Mouse (Mus musculus) limb, embryonic 11.5 days (tissue): ENCODE measurements around the gene D17Wsu92e. TPM values are rescaled to one million over a fixed set of nuclear protein-coding genes. Genes with fewer than 3 reads are reported as not detected.

Experiments used
- ATAC-seq: fragments of 200-750 bp; cut with Nextera tagmentation; 2 replicates; pipeline ENCODE4 v1.8.0; 2017; ENCODE audit warnings: low read depth; ENCODE audit not compliant: insufficient number of reproducible peaks, low FRiP score, low TSS enrichment
- DNase-seq: peaks from one replicate; pipeline ENCODE4 v3.0.0-alpha.2; 2015; ENCODE audit warnings: low spot score
- H3K27ac ChIP-seq: fragments of 300-500 bp; sonication (generic); replicated peaks from 2 replicates; pipeline ENCODE4 v1.5.1; 2014; ENCODE audit warnings: low read depth, mild to moderate bottlenecking, low read length
- H3K27me3 ChIP-seq: fragments of 300-500 bp; sonication (generic); 2 replicates; pipeline ENCODE4 v1.6.1; 2014; ENCODE audit warnings: mild to moderate bottlenecking, low read length, mixed read lengths; ENCODE audit not compliant: control insufficient read depth, insufficient read depth
- H3K36me3 ChIP-seq: fragments of 300-500 bp; sonication (generic); 2 replicates; pipeline ENCODE4 v1.6.1; 2014; ENCODE audit warnings: mild to moderate bottlenecking, low read length, moderate library complexity, mixed read lengths; ENCODE audit not compliant: control insufficient read depth, insufficient read depth
- H3K4me1 ChIP-seq: fragments of 300-500 bp; sonication (generic); 2 replicates; pipeline ENCODE4 v1.6.1; 2014; ENCODE audit warnings: low read length, mixed read lengths; ENCODE audit not compliant: control insufficient read depth, insufficient read depth
- H3K4me2 ChIP-seq: fragments of 300-500 bp; sonication (generic); 2 replicates; pipeline ENCODE4 v1.6.1; 2014; ENCODE audit warnings: low read depth, mild to moderate bottlenecking, moderate library complexity; ENCODE audit not compliant: severe bottlenecking
- H3K4me3 ChIP-seq: fragments of 300-500 bp; sonication (generic); 2 replicates; pipeline ENCODE4 v1.5.1; 2014; ENCODE audit warnings: low read depth, low read length
- H3K9ac ChIP-seq: fragments of 300-500 bp; sonication (generic); 2 replicates; pipeline ENCODE4 v1.6.1; 2014; ENCODE audit warnings: mild to moderate bottlenecking, low read length
- H3K9me3 ChIP-seq: fragments of 300-500 bp; sonication (generic); 2 replicates; pipeline ENCODE4 v1.6.1; 2016; ENCODE audit warnings: low read length; ENCODE audit not compliant: control insufficient read depth
- WGBS: fragments of 180-500 bp; shearing (Covaris S2); extraction: QIAGEN DNeasy Blood & Tissue Kit; methylation state at CpG from one replicate; pipeline ENCODE4 v1.1.7; 2014; 5-methylcytosine and 5-hydroxymethylcytosine counted together
- polyA plus RNA-seq: library from polyadenylated mRNA; unstranded; fragments of >200 nt; fragmentation: Nextera tagmentation; extraction: Ambion mirVana; gene quantifications from 2 replicates; pipeline ENCODE4 v1.2.1, GENCODE M21; 2014

The D17Wsu92e gene
- polyA plus RNA-seq, 1 experiment from 2014 or later, result 16.7 TPM

DNA sequence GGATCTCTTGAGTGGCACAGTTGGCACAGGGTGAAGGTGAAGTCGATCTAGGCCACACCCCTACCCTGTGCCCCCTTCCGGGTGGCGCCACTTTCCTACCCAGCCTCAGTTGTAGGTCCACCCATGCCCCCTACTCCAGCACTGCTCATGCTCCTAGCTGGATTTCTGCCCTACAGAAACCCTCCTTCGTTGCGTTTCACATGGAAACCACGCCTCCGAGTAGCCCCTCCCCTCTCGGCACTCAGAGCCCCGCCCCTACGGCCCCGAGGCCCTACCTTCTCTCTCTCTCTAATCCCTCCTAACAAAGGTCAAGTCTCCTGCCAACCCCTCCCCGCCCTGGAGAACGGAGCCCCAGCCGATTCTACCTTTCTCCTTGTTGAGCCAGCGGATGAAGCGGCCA, 103.6 kb downstream of the D17Wsu92e start:
- Histone ChIP-seq H3K4me1 (peaks cover 5% of the 10 kb centered on the region; the same call in 1 of the 2 replicates), H3K36me3 (no peaks in the 10 kb centered on the region), H3K27ac (no peak overlapping the region), H3K27me3 (no peaks in the 10 kb centered on the region), H3K9ac (peak overlapping the region; percentile 30; the same call in 1 of the 2 replicates), H3K4me2 (peak overlapping the region; percentile 47), H3K4me3 (peak overlapping the region; percentile 10), H3K9me3 (no peaks in the 10 kb centered on the region)
- DNase-seq, result peak; percentile 77
- WGBS, result 2% methylated on average over 16 of the region's 16 CpGs
- 0 out of 2 replicates have a peak, but pooled peaks have one; percentile 53 for ATAC-seq

GRCm38 (mm10) chr17:27712832-27713231, 107.6 kb downstream of the D17Wsu92e start:
- Histone ChIP-seq H3K4me3 (no peak overlapping the region), H3K9ac (no peak overlapping the region), H3K27ac (no peak overlapping the region), H3K27me3 (no peaks in the 10 kb centered on the region), H3K4me1 (peaks cover 7% of the 10 kb centered on the region; the same call in 1 of the 2 replicates), H3K4me2 (no peak overlapping the region), H3K36me3 (no peaks in the 10 kb centered on the region), H3K9me3 (no peaks in the 10 kb centered on the region)
- no peak for ATAC-seq
- no peak for DNase-seq
- WGBS, result 71% methylated on average over 1 of the region's 1 CpGs

DNA sequence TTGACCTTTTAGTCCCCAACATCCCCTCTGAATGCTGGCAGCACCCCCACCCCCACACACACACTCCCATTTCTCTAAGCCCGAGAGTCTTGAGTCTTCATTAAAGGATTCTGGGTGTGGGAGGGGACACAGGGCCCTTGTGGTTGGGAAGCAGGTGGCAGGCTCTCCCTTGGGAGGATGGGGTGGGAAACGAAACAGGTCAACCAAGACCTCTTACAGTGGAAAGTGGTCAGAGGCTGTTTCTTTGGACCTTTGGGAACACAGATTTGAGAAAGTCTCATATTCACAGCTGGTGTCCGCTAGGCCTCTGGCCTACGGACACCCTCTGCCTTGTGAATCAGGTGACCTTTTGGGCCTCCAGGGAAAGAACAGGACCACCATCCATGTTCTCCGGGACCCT, 110.8 kb downstream of the D17Wsu92e start:
- Histone ChIP-seq H3K9ac (no peak overlapping the region), H3K9me3 (no peaks in the 10 kb centered on the region), H3K4me1 (0 out of 2 replicates have a peak, but pooled peaks cover 2% of the 10 kb centered on the region), H3K4me3 (no peak overlapping the region), H3K36me3 (no peaks in the 10 kb centered on the region), H3K4me2 (no peak overlapping the region), H3K27me3 (0 out of 2 replicates have a peak, but pooled peaks cover 7% of the 10 kb centered on the region), H3K27ac (no peak overlapping the region)
- DNase-seq (no peak), ATAC-seq (no peak)
- 79% methylated on average over 5 of the region's 5 CpGs for WGBS

GRCm38 (mm10) chr17:27707954-27708661, 112.3 kb downstream of the D17Wsu92e start:
- peak overlapping the region; percentile 20; the same call in 1 of the 2 replicates for H3K4me3 ChIP-seq
- H3K27ac ChIP-seq, result no peak overlapping the region
- H3K4me1 ChIP-seq, result 0 out of 2 replicates have a peak, but pooled peaks cover 2% of the 10 kb centered on the region
- H3K4me2 ChIP-seq, result peak overlapping the region; percentile 53
- peak; percentile 92 for DNase-seq
- 7% methylated on average over 25 of the region's 25 CpGs for WGBS
- H3K36me3 ChIP-seq, result no peaks in the 10 kb centered on the region
- 0 out of 2 replicates have a peak, but pooled peaks cover 7% of the 10 kb centered on the region for H3K27me3 ChIP-seq
- peak overlapping the region; percentile 49; the same call in 1 of the 2 replicates for H3K9ac ChIP-seq
- ATAC-seq, result peak; percentile 87
- H3K9me3 ChIP-seq, result no peaks in the 10 kb centered on the region

DNA sequence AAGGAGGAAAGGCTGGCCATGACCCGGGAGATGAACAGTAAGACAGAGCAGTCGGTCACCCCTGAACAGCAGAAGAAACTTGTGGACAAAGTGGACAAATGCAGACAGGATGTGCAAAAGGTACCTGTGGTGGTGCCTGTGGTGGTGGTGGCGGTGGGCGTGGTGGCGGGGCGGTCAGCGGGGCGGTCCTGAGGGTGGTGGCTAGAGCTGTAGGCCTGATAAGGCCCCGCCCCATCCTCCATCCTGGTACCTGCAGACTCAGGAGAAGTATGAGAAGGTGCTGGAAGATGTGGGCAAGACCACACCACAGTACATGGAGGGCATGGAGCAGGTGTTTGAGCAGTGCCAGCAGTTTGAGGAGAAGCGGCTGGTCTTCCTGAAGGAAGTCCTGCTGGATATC, 114.8 kb downstream of the D17Wsu92e start:
- Histone ChIP-seq H3K27me3 (0 out of 2 replicates have a peak, but pooled peaks cover 7% of the 10 kb centered on the region), H3K36me3 (no peaks in the 10 kb centered on the region), H3K4me3 (no peak overlapping the region), H3K27ac (no peak overlapping the region), H3K9me3 (no peaks in the 10 kb centered on the region), H3K4me1 (0 out of 2 replicates have a peak, but pooled peaks cover 2% of the 10 kb centered on the region), H3K4me2 (no peak overlapping the region), H3K9ac (no peak overlapping the region)
- no peak for ATAC-seq
- 32% methylated on average over 10 of the region's 10 CpGs for WGBS
- no peak for DNase-seq

GRCm38 (mm10) chr17:27703961-27704621, 116.4 kb downstream of the D17Wsu92e start:
- 0 out of 2 replicates have a peak, but pooled peaks cover 7% of the 10 kb centered on the region for H3K27me3 ChIP-seq
- 0 out of 2 replicates have a peak, but pooled peaks cover 2% of the 10 kb centered on the region for H3K4me1 ChIP-seq
- WGBS, result 72% methylated on average over 5 of the region's 5 CpGs
- H3K4me3 ChIP-seq, result no peak overlapping the region
- H3K4me2 ChIP-seq, result no peak overlapping the region
- H3K27ac ChIP-seq, result no peak overlapping the region
- no peak overlapping the region for H3K9ac ChIP-seq
- no peaks in the 10 kb centered on the region for H3K9me3 ChIP-seq
- peak; percentile 38 for DNase-seq
- no peak for ATAC-seq
- no peaks in the 10 kb centered on the region for H3K36me3 ChIP-seq

DNA sequence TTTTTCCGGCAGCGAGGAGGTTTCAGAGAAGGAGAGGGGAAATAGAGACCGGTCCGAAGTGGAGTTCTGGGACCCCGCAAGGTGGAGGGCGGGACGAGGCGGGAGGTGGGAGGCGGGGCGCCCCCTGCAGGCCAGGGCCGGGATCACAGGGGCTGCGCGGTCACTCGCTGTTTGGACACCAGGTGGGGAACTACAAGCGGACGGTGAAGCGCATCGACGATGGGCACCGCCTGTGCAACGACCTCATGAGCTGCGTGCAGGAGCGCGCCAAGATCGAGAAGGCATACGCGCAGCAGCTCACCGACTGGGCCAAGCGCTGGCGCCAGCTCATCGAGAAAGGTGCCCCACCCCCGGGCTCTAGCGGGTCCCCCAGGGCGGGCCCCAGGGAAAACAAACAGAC, 117.9 kb downstream of the D17Wsu92e start:
- Histone ChIP-seq H3K4me1 (no peaks in the 10 kb centered on the region), H3K27ac (no peak overlapping the region), H3K27me3 (0 out of 2 replicates have a peak, but pooled peaks cover 7% of the 10 kb centered on the region), H3K4me2 (peak overlapping the region; percentile 45), H3K4me3 (0 out of 2 replicates have a peak overlapping the region, but pooled peaks have one; percentile 5), H3K36me3 (no peaks in the 10 kb centered on the region), H3K9ac (no peak overlapping the region), H3K9me3 (no peaks in the 10 kb centered on the region)
- ATAC-seq (no peak), DNase-seq (peak; percentile 82)
- WGBS, result 1% methylated on average over 32 of the region's 34 CpGs

GRCm38 (mm10) chr17:27701856-27702255, 118.6 kb downstream of the D17Wsu92e start:
- H3K4me3 ChIP-seq, result no peak overlapping the region
- DNase-seq (no peak), ATAC-seq (no peak)
- 0 out of 2 replicates have a peak, but pooled peaks cover 7% of the 10 kb centered on the region for H3K27me3 ChIP-seq
- H3K4me2 ChIP-seq, result no peak overlapping the region
- 76% methylated on average over 6 of the region's 6 CpGs for WGBS
- H3K4me1 ChIP-seq, result no peaks in the 10 kb centered on the region
- no peaks in the 10 kb centered on the region for H3K36me3 ChIP-seq
- no peaks in the 10 kb centered on the region for H3K9me3 ChIP-seq
- no peak overlapping the region for H3K9ac ChIP-seq
- no peak overlapping the region for H3K27ac ChIP-seq
